Mouse (Mus musculus) thymus, postnatal 14 days (tissue): Measurements from ENCODE around the gene Syndig1.

Experiments used
- DNase-seq: peaks from one replicate; pipeline ENCODE4 v3.0.0; 2021

The Syndig1 gene

DNA sequence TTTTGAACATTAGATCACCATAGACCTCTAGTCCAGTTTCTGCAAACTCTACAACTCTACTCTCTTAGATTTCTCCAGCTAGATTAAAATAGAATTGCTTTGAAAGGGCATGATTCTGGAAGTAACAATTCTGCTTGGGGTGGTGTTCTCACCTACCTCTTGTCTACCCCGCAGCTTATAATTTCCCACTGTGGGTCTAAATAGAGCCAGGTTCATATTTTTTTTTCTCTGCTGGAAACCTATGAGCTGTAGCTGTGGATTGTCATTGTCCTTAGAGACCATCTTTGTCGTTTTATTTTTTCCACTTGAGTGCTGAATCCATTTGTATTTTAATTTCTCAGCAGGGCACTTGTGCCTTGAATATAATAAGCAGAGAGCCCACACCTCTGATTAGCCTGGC is 162.5 kb downstream of the Syndig1 start:
- DNase-seq, result no peak

DNA sequence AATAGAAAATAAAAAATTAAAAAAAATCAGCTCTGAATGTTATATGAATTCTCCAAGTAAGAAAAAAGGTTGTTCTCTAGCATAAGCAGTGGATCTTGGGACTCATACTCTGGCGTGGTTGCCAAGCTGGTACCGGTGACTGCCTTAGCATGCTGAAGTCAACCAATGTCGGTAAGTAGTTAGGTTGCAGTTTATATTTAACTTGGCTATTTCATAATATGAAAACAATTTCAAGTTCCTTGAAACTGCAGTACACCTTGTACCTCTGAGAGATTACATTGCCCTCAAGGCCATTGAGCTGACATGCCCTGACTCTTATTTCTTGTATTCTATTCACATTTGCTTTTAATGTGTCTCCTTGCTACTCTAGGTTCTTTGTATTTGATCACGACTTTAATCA is 163.9 kb downstream of the Syndig1 start:
- no peak for DNase-seq

DNA sequence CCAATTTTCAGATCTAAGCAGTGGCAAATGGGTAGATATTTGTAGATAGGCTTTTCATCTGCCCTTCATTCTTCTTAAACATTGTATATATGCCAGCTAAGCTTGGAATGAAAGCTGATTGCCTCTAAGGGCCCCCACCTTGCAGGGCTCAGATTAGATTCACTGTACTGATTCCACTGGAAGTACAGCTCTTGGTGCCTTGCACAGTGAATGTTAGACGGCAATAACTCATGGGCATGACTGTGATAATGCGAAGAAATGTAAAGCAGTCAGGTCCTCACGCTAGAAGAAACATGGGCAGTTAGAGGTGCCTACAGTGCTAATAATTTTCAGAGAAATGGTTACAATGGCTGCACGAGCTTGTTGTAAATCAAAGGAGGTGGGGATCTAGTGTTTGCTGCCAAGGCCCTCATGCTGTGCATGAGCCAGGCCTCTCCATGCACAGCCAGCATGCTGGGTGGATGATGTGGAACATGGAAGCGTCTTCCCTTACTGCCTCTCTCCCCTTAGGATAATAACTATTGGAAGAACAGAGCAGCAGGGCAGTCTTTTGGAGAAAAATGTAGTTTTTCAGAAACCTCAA is 167.5 kb downstream of the Syndig1 start:
- DNase-seq, result no peak

DNA sequence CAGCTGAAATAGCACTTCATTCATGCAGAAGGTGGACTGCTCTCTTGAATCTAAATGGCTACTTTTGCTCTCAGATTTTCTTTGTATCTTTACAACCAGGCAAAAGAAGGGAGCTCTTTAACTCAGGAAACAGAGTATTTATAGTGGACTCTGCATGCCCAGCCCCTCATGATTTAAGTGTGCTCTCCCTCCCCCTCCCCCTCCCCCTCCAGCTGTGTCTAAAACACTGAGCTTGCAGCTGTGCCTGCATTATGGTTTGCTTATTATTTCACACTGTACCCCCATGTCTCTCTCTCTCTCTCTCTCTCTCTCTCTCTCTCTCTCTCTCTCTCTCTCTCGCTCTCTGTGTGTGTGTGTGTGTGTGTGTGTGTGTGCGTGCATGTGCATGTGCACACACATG is 168.6 kb downstream of the Syndig1 start:
- DNase-seq, result no peak

DNA sequence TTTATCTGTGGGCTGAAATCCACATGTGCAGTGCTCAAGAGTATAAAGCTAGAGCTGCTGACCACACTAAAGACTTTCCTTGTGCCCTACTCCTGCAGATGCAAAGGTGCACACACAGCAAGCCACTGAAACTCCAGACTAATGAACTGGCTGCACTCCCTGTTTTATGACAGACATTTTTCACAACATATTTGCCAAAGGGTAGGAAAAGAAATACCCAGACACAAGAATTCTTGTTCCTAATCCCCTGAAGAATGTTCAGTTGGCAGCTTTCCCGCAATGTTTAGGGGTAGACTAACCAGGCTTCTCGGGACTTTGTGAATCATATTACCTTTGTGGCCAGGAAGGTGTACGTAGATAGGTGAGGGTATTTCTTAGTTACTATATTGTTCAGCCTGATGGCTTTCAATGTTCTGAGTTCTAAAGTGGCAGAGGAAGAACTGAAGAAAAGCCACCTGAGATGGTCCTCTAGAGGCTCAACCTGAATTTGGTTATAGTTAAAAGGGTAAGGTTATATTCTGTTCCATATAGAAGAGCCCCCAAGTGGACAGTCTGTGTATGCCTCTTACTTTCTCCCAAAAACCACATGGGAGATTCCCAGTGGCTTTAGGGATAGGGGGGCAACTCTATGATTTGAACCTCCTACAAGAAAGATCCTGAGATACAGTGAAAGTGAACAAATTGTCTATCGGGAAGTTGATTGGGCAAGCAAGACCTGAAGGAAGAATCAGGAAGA is 169.5 kb downstream of the Syndig1 start:
- DNase-seq, result no peak

DNA sequence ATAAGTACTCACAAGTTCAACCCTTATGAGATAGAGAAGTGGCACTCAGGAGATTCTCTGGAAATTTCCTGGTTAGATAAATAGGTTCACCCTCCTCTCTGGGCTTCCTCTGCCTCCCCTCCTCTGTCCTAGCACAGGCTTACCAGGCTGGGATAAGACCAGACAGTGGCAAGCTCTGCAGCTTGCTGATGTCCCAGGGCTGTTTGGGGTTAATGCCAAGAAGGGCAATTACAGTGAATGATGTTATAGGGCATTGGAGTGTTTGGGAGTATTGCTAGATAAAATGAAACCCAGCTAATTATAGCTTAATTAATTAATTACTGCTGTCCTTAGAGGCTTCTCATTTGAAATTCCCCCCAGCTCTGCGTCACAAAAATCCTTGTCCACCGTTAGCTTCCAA is 171.6 kb downstream of the Syndig1 start:
- no peak for DNase-seq

DNA sequence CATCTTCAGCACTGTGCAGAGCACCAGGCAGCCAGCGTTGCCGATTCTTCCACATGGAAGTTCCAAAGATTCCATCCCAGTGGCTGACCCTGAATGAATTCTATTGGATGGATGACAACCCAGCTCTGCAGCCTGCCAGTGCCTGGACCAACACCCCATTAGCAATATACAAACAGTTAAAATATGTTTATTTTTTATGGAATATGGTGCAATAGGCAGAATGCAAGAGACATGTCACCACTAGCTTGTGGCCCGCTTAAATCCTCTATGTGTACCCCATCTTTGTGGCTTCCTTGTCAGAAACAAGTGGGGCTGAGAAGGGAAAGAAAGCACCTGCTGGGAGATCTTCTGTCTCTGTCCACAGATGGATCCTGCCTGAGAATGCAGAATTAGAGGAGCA is 174.5 kb downstream of the Syndig1 start:
- DNase-seq, result no peak

DNA sequence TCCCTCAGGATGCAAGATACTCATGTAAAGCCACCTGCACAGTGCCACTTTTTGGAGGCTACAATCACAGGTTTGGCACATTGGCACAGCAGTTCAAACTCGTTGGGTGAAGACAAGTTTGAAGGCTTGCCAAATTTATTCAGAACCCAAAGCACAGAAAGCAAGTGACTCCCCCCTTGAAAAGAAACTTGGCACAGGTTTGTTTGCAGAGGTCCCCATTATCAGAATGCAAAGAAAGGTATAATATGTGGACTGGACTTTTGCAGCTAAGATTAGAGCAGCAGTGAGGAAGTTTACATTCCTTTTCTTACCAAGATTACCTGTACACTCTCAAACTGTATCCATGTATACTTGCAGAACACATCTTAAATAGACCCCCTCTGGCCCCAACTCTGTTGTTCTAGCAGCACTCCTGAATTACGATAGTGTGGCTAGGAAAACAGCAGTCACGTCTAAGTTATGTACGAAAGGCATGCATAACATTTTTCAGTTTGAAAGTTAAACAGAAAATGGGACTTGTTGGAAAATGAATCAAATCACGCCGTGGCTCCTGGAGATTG is 183.9 kb downstream of the Syndig1 start:
- DNase-seq, result no peak

DNA sequence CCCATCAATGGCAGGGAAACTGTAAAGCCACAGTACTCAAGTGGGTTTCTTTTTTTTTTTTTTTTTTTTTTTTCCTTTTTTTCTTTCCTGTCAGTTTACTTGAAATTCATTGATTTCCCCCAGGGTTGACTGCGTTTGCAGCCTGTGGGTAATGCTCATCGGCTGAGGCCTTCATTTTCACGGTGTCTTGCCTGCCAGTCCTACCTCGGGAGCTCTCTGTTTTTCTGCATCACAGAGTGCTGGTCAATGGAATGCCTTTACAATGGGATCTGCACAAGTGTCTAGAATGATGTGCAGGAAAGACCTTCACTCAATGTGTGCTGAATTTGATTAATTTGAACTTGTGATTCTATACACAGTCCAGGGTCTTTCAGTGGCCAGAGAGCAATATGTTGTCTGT is 184.8 kb downstream of the Syndig1 start:
- DNase-seq, result no peak

DNA sequence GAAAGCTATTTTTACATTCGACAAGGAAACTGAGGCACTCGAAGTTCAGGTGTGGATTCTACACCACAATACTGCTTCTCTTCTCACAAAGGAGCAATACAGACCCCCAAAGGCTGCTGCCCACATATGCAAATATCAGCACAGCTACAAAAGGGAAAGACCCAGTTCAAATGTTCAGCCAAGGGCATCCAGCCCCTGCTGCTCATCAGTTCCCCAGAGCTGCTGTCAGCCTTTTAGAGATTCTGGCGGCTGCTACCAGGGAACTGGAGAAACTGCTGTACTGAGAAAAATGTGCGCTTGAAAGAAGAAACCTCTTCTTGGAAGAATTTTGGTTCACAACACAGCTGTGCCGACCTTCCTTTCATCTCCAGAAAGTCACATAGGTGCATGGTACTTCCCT is 187.3 kb downstream of the Syndig1 start:
- DNase-seq, result no peak

DNA sequence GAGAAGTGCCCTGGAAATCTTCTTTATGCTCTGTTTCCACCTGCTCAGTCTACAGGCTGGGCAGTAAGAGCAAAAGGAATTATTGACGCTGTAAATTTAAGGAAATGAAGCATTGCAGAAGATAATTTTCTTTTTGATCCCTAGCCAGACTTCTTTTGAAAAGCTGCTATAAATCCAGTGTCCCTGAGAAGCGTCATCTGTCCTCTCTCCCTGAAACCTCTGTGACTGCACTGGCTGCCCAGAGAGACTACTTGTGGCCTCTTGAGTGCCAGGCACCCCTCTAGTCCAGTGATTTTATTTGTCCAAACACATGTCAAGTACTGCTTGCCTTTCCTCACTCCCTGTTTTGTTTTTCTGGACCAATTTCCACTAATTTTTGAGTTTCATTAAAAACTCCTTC is 191.7 kb downstream of the Syndig1 start:
- no peak for DNase-seq

DNA sequence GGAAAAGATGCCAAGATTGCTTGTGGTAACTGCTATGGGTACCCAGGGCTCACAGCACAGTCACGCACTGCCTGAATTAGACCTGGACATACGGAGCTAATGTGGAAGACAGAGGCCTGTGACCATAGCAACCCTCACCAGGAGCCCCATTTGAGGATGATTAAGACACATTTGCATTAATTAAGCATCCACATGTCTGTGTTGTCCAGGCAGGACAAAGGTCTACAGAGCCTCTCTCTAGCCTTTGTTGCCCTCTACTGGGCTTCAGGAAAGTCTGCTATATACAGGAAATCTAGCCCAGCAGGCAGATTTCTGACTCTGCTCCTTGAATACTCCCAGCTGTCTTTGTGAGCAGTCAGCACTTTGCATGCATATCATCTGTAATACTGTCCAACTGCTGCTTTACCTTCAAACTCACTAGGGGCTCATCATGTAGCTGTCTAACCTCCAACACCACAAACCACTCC is 194.9 kb downstream of the Syndig1 start:
- no peak for DNase-seq

DNA sequence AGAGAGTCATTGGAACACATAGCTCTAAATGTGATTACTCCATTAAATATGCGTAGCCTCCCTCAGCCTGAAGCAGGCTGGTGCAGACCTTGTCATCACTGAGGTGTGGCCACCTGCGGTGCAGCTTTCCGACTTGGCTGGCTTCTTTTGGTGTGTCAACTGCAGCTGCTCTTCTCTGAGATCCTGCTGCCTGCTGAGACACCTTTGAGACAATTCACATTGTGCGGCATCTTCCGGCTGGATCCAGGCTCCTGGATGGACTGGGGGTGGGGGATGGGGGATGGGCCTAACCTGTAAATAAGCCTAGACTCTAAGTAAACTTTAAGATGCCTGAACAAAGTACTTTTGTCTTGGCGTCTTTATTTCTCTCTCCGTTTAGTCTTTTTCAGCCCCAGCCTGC is 214.5 kb downstream of the Syndig1 start:
- DNase-seq, result no peak
